ENCODE assay signal across 20 mouse cellular contexts in genomic region chr5:97983375-97983774, GRCm38 (mm10). TPM values are rescaled to one million over a fixed set of nuclear protein-coding genes. Genes with fewer than 3 reads are reported as not detected.
DNase-seq lines count a peak whose midpoint lies in the region; ATAC-seq lines count a peak whose summit lies in the region.
"Had no signal": no experiment of that assay in that cellular context is flagged by ENCODE, and none has a peak within 500 bp of the region (broad histone marks: within the 10 kb centered on the region; RNA-seq: fewer than 3 reads in every experiment).

No protein-coding gene starts in this region.

- H3K27me3 ChIP-seq in kidney, embryonic 16.5 days (ENCODE audit: insufficient read depth, low read length) = no peaks in the 10 kb centered on the region
- H3K27me3 ChIP-seq: embryonic facial prominence, embryonic 12.5 days had no signal

- peak; percentile 34 to 39 for DNase-seq in spleen, postnatal 36 days (ENCODE audit: low spot score in 2 of 2)
- DNase-seq in spleen, postnatal 14 days (ENCODE audit: low spot score in 2 of 2) = no peak
- peak; percentile 44 to 70 for DNase-seq in thymus, adult 18-20 months
- no peak for DNase-seq in left cerebral cortex, postnatal 10 days (ENCODE audit: extremely low spot score in 1 of 2, low spot score in 2 of 2)
- DNase-seq in cerebellum, postnatal 25 days = no peak
- DNase-seq in gastrocnemius, postnatal 36 days = no peak
- DNase-seq: adrenal gland, postnatal 25 days; cerebellum, adult 18-20 months; gastrocnemius, adult 2 months; heart, postnatal 14 days; kidney, adult 2 months; kidney, postnatal 4 days; lung, adult 18-20 months had no signal

- H3K4me3 ChIP-seq in kidney, embryonic 16.5 days (ENCODE audit: low read length) = no peak overlapping the region
- H3K4me3 ChIP-seq: embryonic facial prominence, embryonic 12.5 days; gastrocnemius, adult 2 months; midbrain, embryonic 10.5 days had no signal

- H3K9me3 ChIP-seq in kidney, embryonic 16.5 days (ENCODE audit: low read length) = peaks cover 2% of the 10 kb centered on the region; the same call in 1 of the 2 replicates
- H3K9me3 ChIP-seq: embryonic facial prominence, embryonic 12.5 days had no signal

- peak; percentile 36 to 46; a peak in 3 of 4 replicates for ATAC-seq in hematopoietic stem cell, adult 5-6 weeks (replicated peaks in 1 of 2; ENCODE audit: insufficient read depth in 1 of 2, low FRiP score in 2 of 2, low TSS enrichment in 1 of 2, low read depth in 1 of 2, poor library complexity in 2 of 2, severe bottlenecking in 2 of 2)
- no peak for ATAC-seq in kidney, embryonic 16.5 days (ENCODE audit: low FRiP score, low TSS enrichment)
- ATAC-seq: forebrain, embryonic 16.5 days; hindbrain, embryonic 16.5 days had no signal

- H3K4me2 ChIP-seq in kidney, embryonic 16.5 days (replicated peaks; ENCODE audit: low read depth, low read length) = no peak overlapping the region
- H3K4me2 ChIP-seq: embryonic facial prominence, embryonic 12.5 days had no signal

- no peaks in the 10 kb centered on the region for H3K4me1 ChIP-seq in kidney, embryonic 16.5 days (ENCODE audit: insufficient read depth, low read length)

- WGBS in kidney, embryonic 16.5 days = 95% methylated on average over 9 of the region's 9 CpGs

- intact Hi-C loops in left cerebral cortex, postnatal 10 days (cut with DNase I) = no loop called here
- intact Hi-C loops in gastrocnemius, postnatal 36 days (cut with DNase I) = no loop called here

- peaks cover 1% of the 10 kb centered on the region; the same call in 1 of the 2 replicates for H3K36me3 ChIP-seq in kidney, embryonic 16.5 days (ENCODE audit: insufficient read depth, low read length)

- no peak overlapping the region for H3K9ac ChIP-seq in kidney, embryonic 16.5 days (replicated peaks; ENCODE audit: low read length)
- H3K9ac ChIP-seq: embryonic facial prominence, embryonic 12.5 days had no signal

- H3K27ac ChIP-seq in kidney, embryonic 16.5 days (ENCODE audit: low read length) = no peak overlapping the region
- H3K27ac ChIP-seq: embryonic facial prominence, embryonic 12.5 days; gastrocnemius, adult 2 months; midbrain, embryonic 10.5 days; stomach, postnatal 0 days had no signal

RNA-seq across cellular contexts. Expression of gene Antxr2, which starts 47.5 kb away (rescaled TPM):
- 23.3 and 27.5 TPM in 2 replicates for total RNA-seq in hematopoietic stem cell, adult 5-6 weeks (2017)
- total RNA-seq in left cerebral cortex, postnatal 10 days (2021) = 1 to 10 TPM; 2.7 to 3.2 TPM
- polyA plus RNA-seq in kidney, embryonic 16.5 days (2015; fragmentation: Nextera tagmentation; extraction: Ambion mirVana) = 16.8 and 21.9 TPM in 2 replicates
- total RNA-seq in gastrocnemius, postnatal 36 days (2021) = 10 to 100 TPM; 10.1 to 10.2 TPM

Comparison
In these comparisons a context has a peak if more than half of its experiments do, and no peak if none do; other contexts are left out.
1. DNase-seq: peak in spleen, postnatal 36 days (2 of 2) and thymus, adult 18-20 months (2 of 2); none in spleen, postnatal 14 days (0 of 2), left cerebral cortex, postnatal 10 days (0 of 2), cerebellum, postnatal 25 days (0 of 2) and gastrocnemius, postnatal 36 days (0 of 2).